Mouse (Mus musculus): ENCODE data around the gene Nqo2.
"Not testable (repeated sequence)": the region's sequence is repeated elsewhere in the genome, so short reads cannot be mapped to it uniquely, and the experiment has no call there.

The Nqo2 gene

DNA sequence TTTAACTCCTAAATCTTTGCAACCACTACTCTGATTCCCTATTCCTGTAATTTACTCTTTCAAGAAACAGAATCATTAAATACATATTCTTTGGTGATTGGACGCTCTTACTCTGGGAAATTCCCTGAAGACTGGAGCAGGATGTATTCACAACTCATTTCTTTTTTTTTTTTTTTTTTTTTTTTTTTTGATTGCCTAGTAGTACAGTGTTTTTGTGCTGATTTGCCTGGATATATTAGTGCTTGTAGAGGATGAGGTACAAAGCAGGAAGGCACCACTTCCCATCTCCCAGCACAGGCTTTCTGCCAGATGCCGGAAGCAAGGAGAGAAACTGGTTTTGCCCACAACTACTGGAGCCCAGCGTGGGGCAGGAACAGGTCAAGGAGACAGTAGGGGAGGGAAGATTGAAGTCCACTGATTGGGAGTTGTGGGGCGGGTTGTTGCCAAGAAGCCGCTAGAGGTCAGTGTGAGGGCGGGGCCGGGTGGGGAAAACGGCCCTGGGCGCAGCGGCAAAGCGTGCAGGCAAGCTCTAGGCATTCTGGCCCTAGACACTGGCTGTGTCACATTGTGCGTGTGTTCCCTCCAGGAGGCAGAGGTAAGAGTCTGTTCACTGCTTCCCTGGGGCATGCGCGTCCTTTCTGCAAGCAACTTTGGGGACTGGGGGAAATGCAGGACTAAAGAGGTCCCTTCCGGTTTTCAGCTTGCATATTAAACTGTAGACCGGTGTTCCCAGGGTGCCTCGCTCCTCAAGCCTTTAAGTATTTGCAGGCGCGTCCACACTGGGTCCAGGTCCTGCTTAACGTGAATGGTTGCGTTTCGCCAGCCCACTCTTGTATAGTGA, at the start of gene Nqo2:
Nqo2 (plus strand) TSS at position 482 of the 841 bp plus-strand sequence.
- peak; percentile 43 for DNase-seq

DNA sequence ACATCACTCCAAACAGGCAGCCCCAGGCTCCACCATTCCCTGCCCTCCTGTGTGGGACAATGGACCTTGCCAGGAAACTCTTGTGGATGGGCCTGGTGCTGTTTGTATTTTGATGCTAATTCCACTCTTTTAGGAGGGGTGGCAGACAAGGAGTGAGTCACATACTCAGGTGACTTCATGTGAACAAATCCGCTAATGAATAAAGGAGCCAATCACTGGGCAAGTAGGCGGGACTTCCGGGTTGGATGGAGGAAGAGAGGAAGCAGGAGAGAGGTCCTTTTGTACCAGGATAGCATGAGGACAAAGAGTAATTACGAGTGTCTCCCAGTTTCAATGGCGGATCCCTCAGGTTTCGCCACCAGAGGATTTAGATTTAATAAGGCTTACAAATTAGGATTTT, 43.4 kb upstream of the Nqo2 start:
- no peak for DNase-seq

DNA sequence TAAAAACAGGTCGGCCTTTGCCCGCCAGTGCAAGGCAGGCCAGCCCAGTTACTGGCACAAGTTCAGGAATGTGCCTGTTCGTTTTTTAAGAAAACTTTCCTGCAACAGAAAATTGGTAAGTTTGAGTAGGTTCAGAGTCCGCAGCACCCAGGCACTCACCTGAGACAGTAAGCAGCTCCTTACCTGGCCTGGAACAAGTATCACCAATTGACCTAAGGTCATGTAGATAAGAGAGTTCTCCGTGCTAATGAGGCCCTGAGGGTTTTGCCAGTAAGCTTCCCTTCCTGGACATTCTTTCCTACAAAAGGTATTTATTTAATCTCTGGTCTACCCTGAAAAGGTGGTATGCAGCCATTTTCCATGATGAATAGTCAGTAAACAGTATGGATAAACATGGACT, 42.8 kb upstream of the Nqo2 start:
- DNase-seq: no peak

- no peak for DNase-seq
These were observed 34.2 kb upstream of the Nqo2 start for GRCm38 (mm10) chr13:33930281-33930680.

DNA sequence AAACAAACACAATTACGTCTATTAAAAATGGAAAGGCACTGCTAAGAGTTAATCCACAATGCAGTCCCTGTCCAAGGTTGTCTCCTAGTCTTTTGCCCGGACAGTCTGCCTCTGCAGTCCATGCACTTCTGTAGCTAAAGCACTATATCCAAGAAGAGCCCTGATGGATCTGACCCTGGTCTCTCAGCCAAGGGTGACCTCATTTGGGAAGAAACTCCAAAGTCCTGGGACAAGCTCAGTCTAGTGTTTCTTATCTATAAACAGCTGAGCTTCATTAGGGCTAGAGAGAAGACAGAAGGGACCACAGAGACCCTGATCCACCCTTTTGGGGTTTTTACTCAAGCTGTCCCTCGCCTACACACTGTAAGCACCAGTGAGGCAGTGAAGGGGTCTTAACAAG, 33.6 kb upstream of the Nqo2 start:
- no peak for DNase-seq

DNA sequence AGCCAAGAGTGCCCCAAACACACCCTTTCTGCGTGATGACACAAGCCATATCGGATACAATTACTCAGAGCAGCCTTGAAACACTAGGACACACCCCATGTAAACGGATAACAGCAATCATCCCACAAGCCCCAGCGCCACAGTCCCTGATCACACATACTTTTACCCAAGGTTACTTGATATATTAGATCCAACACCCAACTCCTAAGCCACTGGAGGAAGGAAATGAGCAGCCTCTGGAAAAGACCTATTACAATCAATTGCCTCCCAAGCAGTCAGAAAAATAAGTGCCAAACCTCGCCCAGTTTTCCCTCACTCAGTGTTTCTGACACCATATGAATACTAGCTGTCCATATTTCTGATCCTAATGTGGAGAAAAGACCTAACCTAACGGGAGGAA, 29.7 kb upstream of the Nqo2 start:
- DNase-seq: no peak

DNA sequence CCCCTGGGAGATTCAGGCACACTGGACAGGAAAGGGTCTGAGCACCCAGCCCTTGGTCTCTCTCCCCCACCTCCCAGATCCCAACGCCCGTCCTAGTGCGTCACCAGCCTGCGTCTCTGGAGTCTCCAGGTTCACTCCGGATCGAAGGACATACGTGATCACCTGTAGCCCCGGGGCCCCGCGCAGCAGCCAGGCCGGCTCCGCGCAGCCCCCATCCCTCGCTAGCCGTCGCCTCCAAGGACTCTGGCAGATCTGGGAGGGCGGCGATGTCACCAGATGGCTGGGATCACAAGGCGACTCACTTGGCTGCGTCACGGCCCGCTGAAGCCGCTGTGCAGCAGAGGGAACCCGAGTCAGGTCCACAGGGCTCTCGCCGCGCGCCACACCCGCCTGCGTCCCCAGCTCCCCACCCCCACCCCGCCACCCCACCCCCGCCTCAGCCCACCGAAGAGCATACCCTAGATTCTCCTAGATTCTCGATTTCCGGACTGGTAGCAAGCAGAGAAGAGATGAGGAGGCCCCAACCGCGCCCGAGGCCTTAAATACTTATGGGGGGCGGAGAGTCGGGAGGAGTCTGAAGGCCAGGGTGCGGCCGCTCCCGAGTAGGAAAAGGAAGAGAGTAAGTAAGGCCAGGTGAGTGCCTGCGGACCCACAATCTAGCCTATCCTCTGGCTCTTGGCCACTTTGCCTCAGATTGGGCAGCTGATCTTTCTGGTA, 28.9 kb upstream of the Nqo2 start:
- peak; percentile 20 for DNase-seq

DNA sequence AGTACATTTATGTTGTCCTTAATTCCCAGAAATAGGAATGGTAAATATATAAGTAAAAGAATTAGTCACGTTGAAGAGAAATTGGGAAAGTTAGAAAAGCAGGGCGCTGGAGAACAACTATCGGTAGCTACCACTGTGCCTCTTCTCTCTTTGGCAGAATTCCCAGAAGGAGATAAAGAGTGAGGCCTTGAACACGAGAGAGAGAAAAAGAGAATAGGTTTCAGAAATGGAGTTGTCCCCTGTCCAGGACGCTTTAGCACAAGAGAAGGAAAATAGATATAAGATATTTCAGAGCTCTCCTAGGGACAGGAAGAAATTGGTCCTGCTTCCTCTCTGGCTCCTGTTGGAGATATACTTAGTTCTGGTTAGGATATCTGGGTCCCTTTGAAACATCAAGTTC, 27.3 kb upstream of the Nqo2 start:
- DNase-seq: no peak

DNA sequence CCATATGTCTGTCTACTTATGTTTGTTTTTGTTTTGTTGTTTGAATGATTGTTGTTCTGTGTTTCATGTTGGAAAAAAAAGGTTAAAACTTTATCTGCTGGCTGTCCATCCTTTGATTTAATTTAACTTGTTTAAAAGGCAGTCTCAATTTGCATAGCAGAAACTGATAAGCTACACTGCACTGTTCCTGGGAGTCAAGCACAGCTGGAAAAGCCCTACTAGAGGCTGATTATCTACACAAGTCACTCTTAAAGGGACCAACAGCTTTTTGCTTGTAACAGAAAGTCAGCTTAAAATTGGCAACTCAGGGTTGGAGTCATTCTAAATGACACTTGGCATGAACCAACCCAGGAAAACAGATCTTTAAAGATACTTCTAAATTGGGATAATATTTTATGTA, 26.9 kb upstream of the Nqo2 start:
- DNase-seq: not testable (repeated sequence)

GRCm38 (mm10) chr13:33941288-33941808, 23.1 kb upstream of the Nqo2 start:
- no peak for DNase-seq

- peak; percentile 34 for DNase-seq
These were observed 22.2 kb upstream of the Nqo2 start for GRCm38 (mm10) chr13:33942212-33942779.

- no peak for DNase-seq
These were observed 13.0 kb upstream of the Nqo2 start for GRCm38 (mm10) chr13:33951308-33952074.

- no peak for DNase-seq
These were observed 12.4 kb upstream of the Nqo2 start for GRCm38 (mm10) chr13:33952075-33952449.

GRCm38 (mm10) chr13:33952947-33953346, 11.5 kb upstream of the Nqo2 start:
- no peak for DNase-seq

GRCm38 (mm10) chr13:33956571-33957421, 7.7 kb upstream of the Nqo2 start:
- DNase-seq: peak; percentile 33

DNA sequence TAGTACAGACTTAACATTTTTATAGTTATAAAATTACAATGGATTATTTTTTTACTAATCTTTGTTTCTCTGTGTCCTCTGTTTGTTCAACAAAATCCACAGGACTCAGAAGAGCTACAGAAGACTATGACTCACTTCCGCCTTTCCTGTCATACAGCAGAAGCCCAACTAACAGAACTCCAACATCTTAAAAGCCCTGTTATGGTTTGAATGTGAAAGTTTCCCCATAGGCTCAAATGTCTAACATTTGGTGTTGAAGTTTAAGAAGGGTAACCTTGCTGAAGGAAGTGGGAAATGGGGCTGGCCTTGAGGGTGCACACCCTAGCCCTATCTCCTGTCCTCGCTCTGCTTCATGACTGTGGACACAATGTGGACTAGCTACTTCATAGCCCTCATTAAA, 4.7 kb upstream of the Nqo2 start:
- DNase-seq: no peak

GRCm38 (mm10) chr13:33965056-33966024, 853 bp downstream of the Nqo2 start:
- no peak for DNase-seq

- no peak for DNase-seq
These were observed 1.5 kb downstream of the Nqo2 start for GRCm38 (mm10) chr13:33966025-33966412.

DNA sequence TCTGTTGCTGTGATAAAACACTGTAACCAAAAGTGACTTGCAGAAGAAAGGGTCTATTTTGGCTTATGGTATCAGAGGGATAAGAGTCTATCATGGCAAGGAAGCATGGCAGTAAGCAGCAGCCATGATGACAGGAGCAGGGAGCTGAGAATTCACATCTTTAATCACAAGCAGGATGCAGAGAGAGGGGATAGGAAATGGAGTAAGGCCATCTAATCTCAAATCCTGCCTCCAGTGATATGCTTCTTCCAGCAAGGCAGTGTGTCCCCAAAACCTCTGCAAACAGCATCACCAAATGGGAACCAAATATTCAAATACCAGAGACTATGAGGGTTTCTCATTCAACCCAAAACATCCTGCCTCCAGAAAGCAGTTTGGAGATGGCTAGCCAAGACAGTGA, 2.1 kb downstream of the Nqo2 start:
- no peak for DNase-seq

- DNase-seq: no peak
These were observed 25.1 kb downstream of the Nqo2 start for GRCm38 (mm10) chr13:33989625-33990024.

- DNase-seq: peak; percentile 63
These were observed 30.7 kb downstream of the Nqo2 start for GRCm38 (mm10) chr13:33995197-33995596.
